Mouse (Mus musculus) neural tube, embryonic 15.5 days (tissue): ENCODE measurements at regions not wholly inside any gene's neighbourhood (a gene's known extent, or its start where the extent isn't known, plus 50 kb on each side); places are given as distances from the start of the nearest gene placed in this dataset.
A peak's percentile ranks its signal among the peaks of the same experiment; 100 is the strongest.

Source experiments
- ATAC-seq: fragments of 200-750 bp; cut with Nextera tagmentation; 2 replicates; pipeline ENCODE4 v1.8.0; 2017; ENCODE audit warnings: mild to moderate bottlenecking, moderate TSS enrichment, moderate library complexity; ENCODE audit not compliant: low FRiP score
- H3K27ac ChIP-seq: fragments of 300-500 bp; sonication (generic); replicated peaks from 2 replicates; pipeline ENCODE4 v1.5.1; 2015; ENCODE audit warnings: mild to moderate bottlenecking, inconsistent platforms
- H3K27me3 ChIP-seq: fragments of 300-500 bp; sonication (generic); replicated peaks from 2 replicates; pipeline ENCODE4 v1.6.1; 2015; ENCODE audit warnings: inconsistent platforms
- H3K36me3 ChIP-seq: fragments of 300-500 bp; sonication (generic); 2 replicates; pipeline ENCODE4 v1.6.1; 2015; ENCODE audit warnings: inconsistent platforms
- H3K4me1 ChIP-seq: fragments of 300-500 bp; sonication (generic); 2 replicates; pipeline ENCODE4 v1.6.1; 2015; ENCODE audit warnings: inconsistent platforms
- H3K4me2 ChIP-seq: fragments of 300-500 bp; sonication (generic); 2 replicates; pipeline ENCODE4 v1.6.1; 2015; ENCODE audit warnings: inconsistent platforms, mild to moderate bottlenecking, moderate library complexity
- H3K4me3 ChIP-seq: fragments of 300-500 bp; sonication (generic); replicated peaks from 2 replicates; pipeline ENCODE4 v1.5.1; 2015; ENCODE audit warnings: mild to moderate bottlenecking, inconsistent platforms
- H3K9ac ChIP-seq: fragments of 300-500 bp; sonication (generic); replicated peaks from 2 replicates; pipeline ENCODE4 v1.6.1; 2015; ENCODE audit warnings: mild to moderate bottlenecking, inconsistent platforms
- H3K9me3 ChIP-seq: fragments of 300-500 bp; sonication (generic); replicated peaks from 2 replicates; pipeline ENCODE4 v1.6.1; 2016; ENCODE audit warnings: inconsistent platforms
- WGBS: fragments of 180-500 bp; shearing (Covaris S2); methylation state at CpG from one replicate; pipeline ENCODE4 v1.1.7; 2015; ENCODE audit warnings: mixed read lengths; 5-methylcytosine and 5-hydroxymethylcytosine counted together

- H3K36me3 ChIP-seq, result no peaks in the 10 kb centered on the region
- H3K4me2 ChIP-seq, result no peak overlapping the region
- WGBS, result 91% methylated on average over 2 of the region's 2 CpGs
- H3K27ac ChIP-seq, result no peak overlapping the region
- no peaks in the 10 kb centered on the region for H3K9me3 ChIP-seq
- no peaks in the 10 kb centered on the region for H3K4me1 ChIP-seq
- no peak for ATAC-seq
- no peak overlapping the region for H3K9ac ChIP-seq
- no peak overlapping the region for H3K4me3 ChIP-seq
- no peaks in the 10 kb centered on the region for H3K27me3 ChIP-seq
Measured at GRCm38 (mm10) chr9:52261538-52261937, 93.2 kb upstream of the Zc3h12c start.

- H3K36me3 ChIP-seq, result no peaks in the 10 kb centered on the region
- no peaks in the 10 kb centered on the region for H3K4me1 ChIP-seq
- no peak overlapping the region for H3K4me2 ChIP-seq
- no peak for ATAC-seq
- H3K9me3 ChIP-seq, result no peaks in the 10 kb centered on the region
- no peak overlapping the region for H3K27ac ChIP-seq
- no peak overlapping the region for H3K9ac ChIP-seq
- WGBS, result 69% methylated on average over 9 of the region's 9 CpGs
- no peak overlapping the region for H3K4me3 ChIP-seq
- no peaks in the 10 kb centered on the region for H3K27me3 ChIP-seq
Measured at GRCm38 (mm10) chr9:52259459-52259858, 91.1 kb upstream of the Zc3h12c start.

- no peaks in the 10 kb centered on the region for H3K36me3 ChIP-seq
- H3K27ac ChIP-seq, result no peak overlapping the region
- H3K9ac ChIP-seq, result no peak overlapping the region
- no peak for ATAC-seq
- H3K27me3 ChIP-seq, result no peaks in the 10 kb centered on the region
- no peaks in the 10 kb centered on the region for H3K4me1 ChIP-seq
- WGBS, result 72% methylated on average over 4 of the region's 4 CpGs
- H3K4me3 ChIP-seq, result no peak overlapping the region
- no peak overlapping the region for H3K4me2 ChIP-seq
- no peaks in the 10 kb centered on the region for H3K9me3 ChIP-seq
Measured at GRCm38 (mm10) chr9:52255692-52256091, 87.3 kb upstream of the Zc3h12c start.

- Histone ChIP-seq H3K27me3 (no peaks in the 10 kb centered on the region), H3K4me1 (no peaks in the 10 kb centered on the region), H3K27ac (no peak overlapping the region), H3K4me2 (no peak overlapping the region), H3K9ac (no peak overlapping the region), H3K36me3 (no peaks in the 10 kb centered on the region), H3K9me3 (no peaks in the 10 kb centered on the region), H3K4me3 (no peak overlapping the region)
- WGBS, result 67% methylated on average over 6 of the region's 6 CpGs
- no peak for ATAC-seq
Measured at GRCm38 (mm10) chr9:52254475-52254874, 86.1 kb upstream of the Zc3h12c start.

- WGBS, result 94% methylated on average over 5 of the region's 5 CpGs
- H3K27me3 ChIP-seq, result no peaks in the 10 kb centered on the region
Measured at GRCm38 (mm10) chr9:52251455-52251854, 83.1 kb upstream of the Zc3h12c start.

GRCm38 (mm10) chr9:52246712-52247111 is 78.3 kb upstream of the Zc3h12c start:
- ATAC-seq, result no peak
- H3K4me2 ChIP-seq, result no peak overlapping the region
- no peaks in the 10 kb centered on the region for H3K9me3 ChIP-seq
- WGBS, result 89% methylated on average over 1 of the region's 1 CpGs
- H3K4me1 ChIP-seq, result no peaks in the 10 kb centered on the region
- no peak overlapping the region for H3K27ac ChIP-seq
- H3K36me3 ChIP-seq, result no peaks in the 10 kb centered on the region
- no peaks in the 10 kb centered on the region for H3K27me3 ChIP-seq
- no peak overlapping the region for H3K9ac ChIP-seq
- H3K4me3 ChIP-seq, result no peak overlapping the region

More at GRCm38 (mm10) chr9:52251455-52251854, 83.1 kb upstream of the Zc3h12c start:
- no peaks in the 10 kb centered on the region for H3K9me3 ChIP-seq
- no peak for ATAC-seq
- H3K4me2 ChIP-seq, result no peak overlapping the region
- H3K4me3 ChIP-seq, result no peak overlapping the region
- H3K27ac ChIP-seq, result no peak overlapping the region
- no peak overlapping the region for H3K9ac ChIP-seq
- H3K4me1 ChIP-seq, result no peaks in the 10 kb centered on the region
- H3K36me3 ChIP-seq, result no peaks in the 10 kb centered on the region

GRCm38 (mm10) chr9:52244081-52244480 is 75.7 kb upstream of the Zc3h12c start:
- no peak for ATAC-seq
- Histone ChIP-seq H3K4me3 (no peak overlapping the region), H3K4me2 (no peak overlapping the region), H3K36me3 (no peaks in the 10 kb centered on the region), H3K27me3 (no peaks in the 10 kb centered on the region), H3K9me3 (no peaks in the 10 kb centered on the region), H3K4me1 (peaks cover 7% of the 10 kb centered on the region; the same call in 1 of the 2 replicates), H3K9ac (no peak overlapping the region), H3K27ac (no peak overlapping the region)
- WGBS, result 78% methylated on average over 12 of the region's 12 CpGs

GRCm38 (mm10) chr9:52243032-52243431 is 74.7 kb upstream of the Zc3h12c start:
- Histone ChIP-seq H3K4me3 (no peak overlapping the region), H3K4me2 (no peak overlapping the region), H3K27me3 (no peaks in the 10 kb centered on the region), H3K9me3 (no peaks in the 10 kb centered on the region), H3K27ac (no peak overlapping the region), H3K9ac (no peak overlapping the region), H3K36me3 (no peaks in the 10 kb centered on the region), H3K4me1 (peaks cover 7% of the 10 kb centered on the region; the same call in 1 of the 2 replicates)
- WGBS, result 77% methylated on average over 2 of the region's 2 CpGs
- ATAC-seq, result no peak

GRCm38 (mm10) chr9:52241577-52241976 is 73.2 kb upstream of the Zc3h12c start:
- Histone ChIP-seq H3K4me3 (no peak overlapping the region), H3K4me1 (peaks cover 7% of the 10 kb centered on the region; the same call in 1 of the 2 replicates), H3K27ac (peak overlapping the region; percentile 61), H3K4me2 (no peak overlapping the region), H3K27me3 (no peaks in the 10 kb centered on the region), H3K9ac (no peak overlapping the region), H3K9me3 (no peaks in the 10 kb centered on the region), H3K36me3 (no peaks in the 10 kb centered on the region)
- ATAC-seq, result no peak
- 36% methylated on average over 4 of the region's 4 CpGs for WGBS

- Histone ChIP-seq H3K9me3 (no peaks in the 10 kb centered on the region), H3K27ac (peak overlapping the region; percentile 61; the same call in 1 of the 2 replicates), H3K27me3 (no peaks in the 10 kb centered on the region), H3K4me2 (no peak overlapping the region), H3K4me1 (peaks cover 7% of the 10 kb centered on the region; the same call in 1 of the 2 replicates), H3K4me3 (no peak overlapping the region), H3K9ac (no peak overlapping the region), H3K36me3 (no peaks in the 10 kb centered on the region)
- ATAC-seq, result no peak
- 55% methylated on average over 12 of the region's 12 CpGs for WGBS
Measured at GRCm38 (mm10) chr9:52240585-52241320, 72.4 kb upstream of the Zc3h12c start.

- H3K9ac ChIP-seq, result no peak overlapping the region
- H3K9me3 ChIP-seq, result no peaks in the 10 kb centered on the region
- ATAC-seq, result no peak
- H3K4me1 ChIP-seq, result no peaks in the 10 kb centered on the region
- no peak overlapping the region for H3K4me2 ChIP-seq
- H3K4me3 ChIP-seq, result no peak overlapping the region
- no peak overlapping the region for H3K27ac ChIP-seq
- WGBS, result 65% methylated on average over 9 of the region's 9 CpGs
- H3K36me3 ChIP-seq, result no peaks in the 10 kb centered on the region
- no peaks in the 10 kb centered on the region for H3K27me3 ChIP-seq
Measured at GRCm38 (mm10) chr9:52234775-52235174, 66.4 kb upstream of the Zc3h12c start.

GRCm38 (mm10) chr9:52229589-52229988 is 61.2 kb upstream of the Zc3h12c start:
- no peak for ATAC-seq
- no peaks in the 10 kb centered on the region for H3K9me3 ChIP-seq
- no peak overlapping the region for H3K4me2 ChIP-seq
- H3K9ac ChIP-seq, result no peak overlapping the region
- no peaks in the 10 kb centered on the region for H3K36me3 ChIP-seq
- 87% methylated on average over 9 of the region's 9 CpGs for WGBS
- H3K27me3 ChIP-seq, result no peaks in the 10 kb centered on the region
- H3K4me1 ChIP-seq, result no peaks in the 10 kb centered on the region
- H3K27ac ChIP-seq, result no peak overlapping the region
- H3K4me3 ChIP-seq, result no peak overlapping the region
